Mouse (Mus musculus) bone marrow, adult 2 months (tissue): ENCODE measurements around the gene Macc1. TPM values are rescaled to one million over a fixed set of nuclear protein-coding genes. Genes with fewer than 3 reads are reported as not detected.

Experiments used
- H3K27ac ChIP-seq: fragments of 200-500 bp; 2 replicates; pipeline ENCODE4 v1.5.1; 2012; ENCODE audit warnings: low read depth, mild to moderate bottlenecking, control low read depth, inconsistent platforms, low read length; ENCODE audit not compliant: control insufficient read depth, poor library complexity, insufficient read depth
- H3K4me1 ChIP-seq: fragments of 200-500 bp; 2 replicates; pipeline ENCODE4 v1.6.1; 2011; ENCODE audit warnings: low read length; ENCODE audit not compliant: control insufficient read depth, insufficient read depth
- H3K4me3 ChIP-seq: fragments of 200-500 bp; replicated peaks from 2 replicates; pipeline ENCODE3; 2011; ENCODE audit warnings: mild to moderate bottlenecking, low read depth, low read length, control low read depth; ENCODE audit not compliant: control insufficient read depth
- CTCF ChIP-seq: fragments of 200-500 bp; IDR thresholded peaks from 2 replicates; pipeline ENCODE4 v1.5.1; 2011; ENCODE audit warnings: low read length, control low read depth; ENCODE audit not compliant: control insufficient read depth, insufficient read depth
- POLR2A ChIP-seq: fragments of 200-500 bp; IDR thresholded peaks from 2 replicates; pipeline ENCODE4 v1.6.1; 2011; ENCODE audit warnings: low read depth, mild to moderate bottlenecking, control low read depth, low read length, borderline replicate concordance; ENCODE audit not compliant: control insufficient read depth
- WGBS: fragments of 180-500 bp; shearing (Covaris S2); methylation state at CpG from one replicate; pipeline ENCODE4 v1.1.7; 2018; 5-methylcytosine and 5-hydroxymethylcytosine counted together
- polyA plus RNA-seq: library from polyadenylated mRNA; stranded (reverse); fragments of >200 nt; gene quantifications from 2 replicates; pipeline ENCODE4 v1.2.4, GENCODE M21; 2011; ENCODE audit warnings: low replicate concordance; ENCODE audit not compliant: missing spikeins, insufficient read depth, insufficient read length

The Macc1 gene
- polyA plus RNA-seq, 1 experiment: not detected

GRCm38 (mm10) chr12:119365041-119365440, 51.0 kb downstream of the Macc1 start:
- Histone ChIP-seq H3K27ac (no peak overlapping the region), H3K4me3 (no peak overlapping the region), H3K4me1 (no peaks in the 10 kb centered on the region)
- TF ChIP-seq CTCF (no peak), POLR2A (no peak)
- WGBS: 83% methylated on average over 1 of the region's 1 CpGs

- no peaks in the 10 kb centered on the region for H3K4me1 ChIP-seq
- TF ChIP-seq CTCF (no peak), POLR2A (no peak)
- no peak overlapping the region for H3K27ac ChIP-seq
- no peak overlapping the region for H3K4me3 ChIP-seq
- WGBS: 6% methylated on average over 4 of the region's 4 CpGs
Observed at GRCm38 (mm10) chr12:119369832-119370231, 55.8 kb downstream of the Macc1 start.

- TF ChIP-seq CTCF (no peak), POLR2A (no peak)
- WGBS: 62% methylated on average over 4 of the region's 4 CpGs
Observed at GRCm38 (mm10) chr12:119372359-119372758, 58.3 kb downstream of the Macc1 start.

GRCm38 (mm10) chr12:119376879-119377278, 62.8 kb downstream of the Macc1 start:
- Histone ChIP-seq H3K4me1 (no peaks in the 10 kb centered on the region), H3K4me3 (no peak overlapping the region), H3K27ac (no peak overlapping the region)
- no peak for TF ChIP-seq POLR2A
- TF ChIP-seq CTCF: no peak

More at GRCm38 (mm10) chr12:119372359-119372758, 58.3 kb downstream of the Macc1 start:
- H3K4me3 ChIP-seq: no peak overlapping the region
- no peaks in the 10 kb centered on the region for H3K4me1 ChIP-seq
- H3K27ac ChIP-seq: no peak overlapping the region

GRCm38 (mm10) chr12:119381839-119382238, 67.8 kb downstream of the Macc1 start:
- TF ChIP-seq POLR2A: no peak
- TF ChIP-seq CTCF: no peak
- H3K4me3 ChIP-seq: no peak overlapping the region
- WGBS: 76% methylated on average over 1 of the region's 1 CpGs
- no peaks in the 10 kb centered on the region for H3K4me1 ChIP-seq
- no peak overlapping the region for H3K27ac ChIP-seq

GRCm38 (mm10) chr12:119386243-119386642, 72.2 kb downstream of the Macc1 start:
- no peaks in the 10 kb centered on the region; the same call in 1 of the 2 replicates for H3K4me1 ChIP-seq
- TF ChIP-seq POLR2A: no peak
- TF ChIP-seq CTCF: no peak
- H3K27ac ChIP-seq: no peak overlapping the region
- H3K4me3 ChIP-seq: no peak overlapping the region

- no peak overlapping the region for H3K27ac ChIP-seq
- H3K4me3 ChIP-seq: no peak overlapping the region
- no peaks in the 10 kb centered on the region; the same call in 1 of the 2 replicates for H3K4me1 ChIP-seq
- TF ChIP-seq POLR2A: no peak
- WGBS: 67% methylated on average over 2 of the region's 2 CpGs
Observed at GRCm38 (mm10) chr12:119386650-119387049, 72.6 kb downstream of the Macc1 start.

- TF ChIP-seq POLR2A: no peak
- TF ChIP-seq CTCF: no peak
- no peak overlapping the region for H3K27ac ChIP-seq
- 46% methylated on average over 2 of the region's 2 CpGs for WGBS
- H3K4me1 ChIP-seq: no peaks in the 10 kb centered on the region; the same call in 1 of the 2 replicates
- H3K4me3 ChIP-seq: no peak overlapping the region
Observed at GRCm38 (mm10) chr12:119387925-119388324, 73.9 kb downstream of the Macc1 start.

GRCm38 (mm10) chr12:119390192-119390684, 76.2 kb downstream of the Macc1 start:
- no peak overlapping the region for H3K27ac ChIP-seq
- H3K4me3 ChIP-seq: no peak overlapping the region
- no peaks in the 10 kb centered on the region; the same call in 1 of the 2 replicates for H3K4me1 ChIP-seq
- WGBS: 46% methylated on average over 3 of the region's 3 CpGs
- TF ChIP-seq CTCF (no peak), POLR2A (no peak)
